Mouse (Mus musculus) forebrain, embryonic 10.5 days (tissue): Measurements from ENCODE around the gene Hspa12a. TPM values are rescaled to one million over a fixed set of nuclear protein-coding genes. Genes with fewer than 3 reads are reported as not detected.

Experiments
- DNase-seq: peaks from one replicate; pipeline ENCODE4 v3.0.0-alpha.2; 2017; ENCODE audit warnings: low spot score; ENCODE audit errors: extremely low spot score
- H3K27ac ChIP-seq: fragments of 300-500 bp; sonication (generic); 2 replicates; pipeline ENCODE4 v1.5.1; 2016; ENCODE audit warnings: mild to moderate bottlenecking
- H3K27me3 ChIP-seq: fragments of 300-500 bp; sonication (generic); 2 replicates; pipeline ENCODE4 v1.6.1; 2016; ENCODE audit warnings: mild to moderate bottlenecking; ENCODE audit not compliant: poor library complexity, severe bottlenecking
- H3K36me3 ChIP-seq: fragments of 300-500 bp; sonication (generic); replicated peaks from 2 replicates; pipeline ENCODE4 v1.6.1; 2016; ENCODE audit warnings: mild to moderate bottlenecking, moderate library complexity
- H3K4me1 ChIP-seq: fragments of 300-500 bp; sonication (generic); 2 replicates; pipeline ENCODE4 v1.6.1; 2016
- H3K4me3 ChIP-seq: fragments of 300-500 bp; sonication (generic); 2 replicates; pipeline ENCODE4 v1.5.1; 2016; ENCODE audit warnings: mild to moderate bottlenecking, moderate library complexity
- H3K9me3 ChIP-seq: fragments of 300-500 bp; sonication (generic); 2 replicates; pipeline ENCODE4 v1.6.1; 2016; ENCODE audit warnings: mild to moderate bottlenecking, moderate library complexity
- WGBS: fragments of 180-500 bp; shearing (Covaris S2); methylation state at CpG from one replicate; pipeline ENCODE4 v1.1.7; 2016; 5-methylcytosine and 5-hydroxymethylcytosine counted together
- polyA plus RNA-seq: library from polyadenylated mRNA; unstranded; fragments of >200 nt; fragmentation: Nextera tagmentation; extraction: Ambion mirVana; gene quantifications from 2 replicates; pipeline ENCODE4 v1.2.1, GENCODE M21; 2016

The Hspa12a gene
- polyA plus RNA-seq, 1 experiment from 2014 or later: 5.7 TPM

DNA sequence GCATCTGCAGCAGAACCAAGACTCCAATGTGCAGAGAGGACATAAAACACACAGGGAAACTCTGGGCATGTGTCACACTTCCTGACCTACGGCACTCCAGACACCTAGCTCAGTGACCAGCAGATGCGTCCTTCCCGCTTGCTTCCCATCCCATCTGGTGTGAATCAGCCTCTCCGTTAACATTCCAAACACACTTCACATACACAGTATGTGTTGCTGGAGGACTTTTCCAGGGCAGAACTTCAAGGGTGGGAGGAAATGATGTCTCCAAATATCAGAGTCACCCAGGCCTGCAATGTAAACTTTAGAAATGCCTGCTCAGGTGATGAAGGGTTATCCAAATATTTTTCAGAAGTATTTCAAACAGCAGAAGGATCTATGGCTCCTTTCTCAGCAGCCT, 76.8 kb downstream of the Hspa12a start:
- Histone ChIP-seq H3K9me3 (no peaks in the 10 kb centered on the region), H3K27me3 (peaks cover 35% of the 10 kb centered on the region), H3K27ac (no peak overlapping the region), H3K4me3 (no peak overlapping the region), H3K36me3 (no peaks in the 10 kb centered on the region), H3K4me1 (peaks cover 7% of the 10 kb centered on the region)
- DNase-seq: no peak
- WGBS: 78% methylated on average over 4 of the region's 4 CpGs

DNA sequence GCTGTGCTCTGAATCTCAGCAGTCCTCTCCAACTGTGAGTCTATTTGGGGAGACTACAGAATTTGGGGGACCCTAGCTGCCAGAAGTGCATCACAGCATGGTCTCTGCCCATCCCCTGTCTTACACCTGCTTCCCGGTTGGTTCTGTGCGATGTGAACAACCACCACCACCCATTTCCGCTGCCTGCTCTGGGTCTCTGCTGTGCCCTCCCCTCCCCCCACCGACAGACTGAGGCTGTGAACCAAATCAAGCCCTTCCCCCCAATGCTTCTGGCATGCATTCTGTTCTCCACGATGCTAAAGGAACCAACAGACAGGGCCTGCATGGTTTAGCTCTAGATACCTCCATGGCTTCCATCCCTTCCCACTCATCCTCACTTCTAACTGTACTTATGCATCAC, 78.2 kb downstream of the Hspa12a start:
- 39% methylated on average over 5 of the region's 5 CpGs for WGBS
- Histone ChIP-seq H3K4me3 (no peak overlapping the region), H3K27ac (no peak overlapping the region), H3K27me3 (peaks cover 47% of the 10 kb centered on the region), H3K36me3 (no peaks in the 10 kb centered on the region), H3K4me1 (peaks cover 21% of the 10 kb centered on the region), H3K9me3 (no peaks in the 10 kb centered on the region)
- no peak for DNase-seq

DNA sequence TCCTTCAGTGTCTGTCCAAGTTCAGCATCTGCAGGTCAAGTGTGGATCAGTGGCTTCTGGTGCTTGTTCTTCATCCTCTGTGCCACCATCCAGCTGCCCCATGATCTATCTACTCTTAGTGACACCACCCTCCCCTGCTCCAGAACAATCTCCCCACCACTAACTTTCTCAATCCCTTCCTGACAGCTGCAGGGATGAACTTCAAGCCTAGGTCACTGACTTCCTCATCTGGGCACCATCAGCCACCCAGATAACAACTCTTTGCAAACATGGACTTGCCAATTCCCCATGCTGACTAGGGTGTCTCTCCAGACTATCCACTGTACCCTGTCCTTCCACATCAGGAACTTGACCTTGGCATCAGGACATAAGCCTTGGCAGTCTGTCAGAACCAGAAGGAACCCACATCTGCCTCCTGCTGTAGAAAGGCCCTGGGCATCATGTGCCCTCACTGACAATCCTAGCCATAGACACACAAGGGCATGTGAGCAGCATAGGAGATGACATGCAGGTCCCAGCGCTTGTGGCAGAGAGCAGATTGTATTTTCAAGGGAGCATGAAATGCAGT, 79.4 kb downstream of the Hspa12a start:
- WGBS: 85% methylated on average over 1 of the region's 1 CpGs
- no peaks in the 10 kb centered on the region for H3K9me3 ChIP-seq

DNA sequence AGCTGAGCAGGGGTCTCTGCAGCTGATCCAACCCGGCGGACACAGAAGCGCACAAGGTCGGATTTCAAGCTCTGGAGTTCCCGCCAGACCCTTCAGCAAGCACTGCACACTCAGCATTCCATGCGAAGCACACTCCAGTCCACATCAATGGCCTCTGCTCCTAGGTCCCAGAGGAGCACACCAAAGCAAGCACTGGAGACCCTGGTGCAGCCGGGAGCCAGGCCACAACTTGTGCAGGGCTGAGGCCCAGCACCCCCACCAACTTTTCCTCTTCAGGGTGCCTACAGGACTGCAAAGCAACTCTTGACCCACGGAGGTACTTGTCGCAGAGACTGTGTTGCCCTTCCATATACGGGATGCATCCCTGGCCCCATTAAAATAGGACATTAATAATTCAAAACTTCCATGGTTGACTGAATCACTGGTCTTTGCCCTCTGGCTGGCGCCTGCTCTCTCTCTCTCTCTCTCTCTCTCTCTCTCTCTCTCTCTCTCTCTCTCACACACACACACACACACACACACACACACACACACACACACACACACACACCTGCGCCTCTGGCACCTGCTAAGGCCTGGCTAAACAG, 82.2 kb downstream of the Hspa12a start:
- Histone ChIP-seq H3K27ac (peak overlapping the region; percentile 69; the same call in 1 of the 2 replicates), H3K9me3 (no peaks in the 10 kb centered on the region), H3K27me3 (peaks cover 66% of the 10 kb centered on the region), H3K36me3 (no peaks in the 10 kb centered on the region), H3K4me1 (peaks cover 34% of the 10 kb centered on the region), H3K4me3 (peak overlapping the region; percentile 66)
- no peak for DNase-seq
- WGBS: 23% methylated on average over 12 of the region's 12 CpGs

More for the DNA sequence above, 79.4 kb downstream of the Hspa12a start:
- no peak overlapping the region for H3K4me3 ChIP-seq
- H3K4me1 ChIP-seq: peaks cover 32% of the 10 kb centered on the region
- H3K27ac ChIP-seq: no peak overlapping the region
- no peaks in the 10 kb centered on the region for H3K36me3 ChIP-seq
- DNase-seq: no peak
- H3K27me3 ChIP-seq: peaks cover 59% of the 10 kb centered on the region

DNA sequence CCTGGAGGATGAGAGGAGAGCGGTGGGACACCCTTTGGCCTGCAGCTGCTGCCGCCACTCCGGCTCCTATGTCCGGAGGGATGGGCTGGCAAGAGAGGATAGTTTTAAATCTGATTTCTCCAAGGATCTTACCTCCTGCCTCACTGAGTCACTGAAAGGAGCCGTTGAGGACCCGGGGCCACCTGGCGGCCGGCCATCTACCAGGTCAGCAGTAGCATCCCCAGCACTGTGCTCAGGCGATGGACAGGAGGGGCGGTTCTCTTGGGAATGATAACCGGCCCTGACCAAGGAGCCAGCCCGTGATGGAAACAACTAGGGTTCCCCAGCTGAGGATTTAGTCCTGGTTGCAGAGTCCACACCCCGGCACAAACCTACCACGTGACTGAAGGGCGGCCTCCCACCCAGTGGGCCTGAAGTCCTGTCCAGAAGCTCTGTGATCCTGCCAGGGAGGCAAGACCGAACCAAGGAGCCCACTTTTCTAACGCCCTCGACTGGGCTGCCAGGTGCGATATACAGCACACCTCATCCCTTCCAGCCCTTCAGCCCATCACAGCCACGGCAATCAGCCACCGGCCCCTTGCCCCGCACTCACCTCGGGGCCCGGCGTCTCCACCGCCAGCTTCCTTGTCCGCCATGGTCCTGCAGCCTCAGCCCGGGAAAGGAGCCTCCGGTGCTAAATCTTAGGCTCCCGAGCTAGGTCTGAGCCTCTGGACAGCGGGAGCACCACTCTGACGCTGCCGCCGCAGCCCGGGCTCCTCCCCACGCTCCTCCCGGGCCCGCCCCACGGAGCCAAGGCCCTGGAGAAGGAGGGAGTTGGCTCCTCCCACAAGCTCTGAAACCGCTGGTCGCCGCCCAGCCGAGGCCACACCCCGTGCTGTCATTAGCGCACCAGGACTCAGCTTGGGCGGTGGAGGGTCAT, 82.9 kb downstream of the Hspa12a start:
- under 1% methylated on average over 46 of the region's 46 CpGs for WGBS
- H3K27ac ChIP-seq: peak overlapping the region; percentile 81
- no peaks in the 10 kb centered on the region for H3K9me3 ChIP-seq
- peaks cover 64% of the 10 kb centered on the region for H3K27me3 ChIP-seq
- no peaks in the 10 kb centered on the region for H3K36me3 ChIP-seq
- H3K4me3 ChIP-seq: peak overlapping the region; percentile 66
- H3K4me1 ChIP-seq: peaks cover 36% of the 10 kb centered on the region
- peak; percentile 83 for DNase-seq

DNA sequence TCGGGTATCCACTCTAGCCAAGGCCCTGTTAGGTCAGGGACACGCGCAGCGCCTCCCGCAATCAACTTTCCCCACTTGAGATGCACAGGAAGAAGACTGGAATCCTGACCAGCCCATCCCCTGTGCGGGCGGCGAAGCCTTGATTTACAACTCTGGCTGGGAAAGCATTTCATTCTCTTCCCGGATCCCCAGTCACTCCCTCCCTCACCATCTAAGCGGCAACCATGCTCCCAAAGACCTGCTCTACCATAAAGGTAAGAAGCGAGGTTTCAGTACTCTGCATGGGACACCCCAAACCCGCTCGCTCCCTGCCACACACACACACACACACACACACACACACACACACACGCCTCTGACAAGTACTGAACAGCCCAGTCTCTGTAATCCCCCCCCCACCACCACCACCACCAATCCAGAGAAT, 83.6 kb downstream of the Hspa12a start:
- H3K27me3 ChIP-seq: peaks cover 58% of the 10 kb centered on the region
- peak overlapping the region; percentile 66 for H3K4me3 ChIP-seq
- whole genome bisulfite sequencing: 3% methylated on average over 14 of the region's 14 CpGs
- H3K36me3 ChIP-seq: no peaks in the 10 kb centered on the region
- peaks cover 33% of the 10 kb centered on the region for H3K4me1 ChIP-seq
- no peaks in the 10 kb centered on the region for H3K9me3 ChIP-seq
- peak overlapping the region; percentile 81; the same call in 1 of the 2 replicates for H3K27ac ChIP-seq
- DNase-seq: peak; percentile 21

DNA sequence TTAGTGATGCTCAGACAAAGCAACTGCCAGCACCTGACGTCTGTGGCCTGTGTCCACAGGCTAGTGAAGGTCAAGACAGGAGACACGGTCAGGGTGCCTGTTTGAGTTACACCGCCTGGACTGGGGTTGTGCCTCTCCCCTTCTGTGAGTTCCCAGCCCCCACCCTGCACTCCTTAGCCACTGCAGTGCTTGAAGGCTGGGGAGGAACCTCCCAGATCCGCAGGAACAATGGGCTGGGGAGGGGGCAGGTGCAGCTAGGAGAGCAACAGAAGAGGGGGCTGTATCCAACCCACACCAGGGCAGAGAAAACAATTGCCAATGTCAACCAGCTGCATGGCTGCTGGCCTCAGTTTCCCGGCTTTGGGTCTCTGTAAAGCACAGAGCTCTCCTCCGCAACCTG, 84.1 kb downstream of the Hspa12a start:
- Histone ChIP-seq H3K4me3 (peak overlapping the region; percentile 66), H3K27me3 (peaks cover 58% of the 10 kb centered on the region), H3K9me3 (no peaks in the 10 kb centered on the region), H3K36me3 (no peaks in the 10 kb centered on the region), H3K27ac (peak overlapping the region; percentile 44; the same call in 1 of the 2 replicates), H3K4me1 (peaks cover 36% of the 10 kb centered on the region)
- no peak for DNase-seq
- 5% methylated on average over 6 of the region's 6 CpGs for WGBS

DNA sequence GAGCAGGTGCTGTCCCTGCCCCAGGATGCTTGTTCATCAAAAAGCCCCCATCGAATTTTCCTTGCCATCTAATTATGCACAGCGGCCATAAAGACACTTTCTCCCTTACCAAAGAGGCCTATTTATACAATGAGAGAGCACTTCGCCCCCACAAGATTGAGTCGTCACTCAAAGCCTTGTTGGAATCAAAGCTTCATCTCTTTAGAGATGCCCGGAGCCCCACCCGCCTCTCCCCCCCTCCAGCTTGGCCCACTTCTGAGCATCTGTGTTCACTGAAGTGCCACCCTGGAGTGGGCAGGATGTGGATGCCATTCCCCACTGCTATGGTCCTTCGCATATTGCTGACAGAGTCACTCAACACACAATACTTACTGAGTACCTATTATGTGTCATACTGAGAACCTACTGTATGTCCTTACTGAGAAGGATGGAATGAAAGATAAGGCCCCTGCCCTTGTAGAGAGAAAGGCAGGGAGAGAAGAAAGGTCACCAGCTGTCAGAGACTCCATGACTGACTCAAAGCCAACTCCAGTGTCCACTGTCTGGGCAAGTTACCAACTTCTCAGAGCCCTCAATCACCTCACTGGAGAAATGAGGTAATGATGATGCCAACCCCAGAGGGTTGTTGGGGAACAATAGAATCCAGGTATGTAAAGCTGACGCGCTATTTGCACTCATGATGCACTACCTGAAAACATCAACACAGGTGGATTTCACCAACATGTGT, 87.2 kb downstream of the Hspa12a start:
- WGBS: 87% methylated on average over 9 of the region's 9 CpGs
- H3K36me3 ChIP-seq: no peaks in the 10 kb centered on the region
- H3K27me3 ChIP-seq: peaks cover 28% of the 10 kb centered on the region
- no peak overlapping the region for H3K27ac ChIP-seq
- DNase-seq: no peak
- peaks cover 33% of the 10 kb centered on the region for H3K4me1 ChIP-seq
- H3K9me3 ChIP-seq: no peaks in the 10 kb centered on the region
- H3K4me3 ChIP-seq: no peak overlapping the region

DNA sequence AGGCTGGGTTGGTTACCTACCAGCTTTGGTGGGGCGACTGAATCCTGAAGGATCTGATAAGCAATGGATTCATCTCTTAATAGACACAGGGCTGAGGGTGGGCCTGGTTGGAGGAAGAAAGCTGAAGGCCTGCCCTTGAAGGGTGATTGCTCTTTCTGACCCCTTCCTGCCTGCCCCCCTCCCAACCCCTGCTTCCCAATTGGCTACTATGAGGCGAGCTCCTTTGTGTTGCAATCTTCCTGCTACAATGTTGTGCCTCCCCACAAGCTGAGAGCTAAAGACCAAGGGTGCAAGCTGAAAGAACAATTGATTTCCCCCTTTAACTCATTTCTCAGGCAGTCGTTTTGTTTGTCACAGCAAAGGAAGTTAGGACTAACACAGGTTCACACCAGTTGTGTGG, 88.6 kb downstream of the Hspa12a start:
- H3K27ac ChIP-seq: no peak overlapping the region
- no peaks in the 10 kb centered on the region for H3K9me3 ChIP-seq
- peaks cover 19% of the 10 kb centered on the region for H3K4me1 ChIP-seq
- H3K36me3 ChIP-seq: no peaks in the 10 kb centered on the region
- H3K4me3 ChIP-seq: no peak overlapping the region
- peaks cover 16% of the 10 kb centered on the region for H3K27me3 ChIP-seq
- 63% methylated on average over 3 of the region's 3 CpGs for WGBS
- no peak for DNase-seq

DNA sequence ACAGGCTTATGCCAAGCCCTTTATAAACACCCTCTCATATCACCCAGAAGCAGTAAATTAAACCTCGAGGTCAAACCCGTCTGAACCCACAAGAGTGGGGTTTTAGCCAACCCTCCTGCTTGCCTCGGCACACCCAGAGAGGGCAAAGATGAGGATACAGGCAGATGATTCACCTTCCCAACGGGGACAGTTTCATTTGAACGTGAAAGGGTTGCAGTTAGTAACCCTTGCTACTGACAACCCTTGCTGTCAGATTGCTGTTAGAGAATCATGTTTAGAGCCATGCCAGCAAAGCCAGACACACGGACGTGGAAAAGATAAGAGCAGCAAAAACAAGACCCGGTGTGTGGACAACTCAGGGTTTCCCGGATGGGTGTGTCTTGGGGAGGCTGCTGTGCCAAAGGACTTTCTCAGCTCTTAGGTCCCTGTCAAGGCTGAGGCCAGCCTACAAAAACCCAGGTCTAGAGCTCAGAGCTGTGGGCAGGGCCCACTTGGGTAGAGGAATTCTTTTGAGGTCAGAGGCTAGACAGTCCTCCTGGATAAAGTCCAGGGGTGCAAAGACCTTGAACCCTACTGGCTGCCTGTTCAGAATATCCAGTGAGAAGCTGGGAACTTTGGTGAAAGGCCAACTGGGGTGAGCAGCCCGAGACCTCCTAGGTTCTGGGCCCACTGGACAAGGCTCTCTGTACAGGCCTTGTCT, 90.3 kb downstream of the Hspa12a start:
- no peaks in the 10 kb centered on the region for H3K27me3 ChIP-seq
- no peak overlapping the region for H3K4me3 ChIP-seq
- no peak overlapping the region for H3K27ac ChIP-seq
- DNase-seq: no peak
- peaks cover 10% of the 10 kb centered on the region; the same call in 1 of the 2 replicates for H3K4me1 ChIP-seq
- H3K36me3 ChIP-seq: no peaks in the 10 kb centered on the region
- 87% methylated on average over 10 of the region's 10 CpGs for whole genome bisulfite sequencing
- H3K9me3 ChIP-seq: no peaks in the 10 kb centered on the region

DNA sequence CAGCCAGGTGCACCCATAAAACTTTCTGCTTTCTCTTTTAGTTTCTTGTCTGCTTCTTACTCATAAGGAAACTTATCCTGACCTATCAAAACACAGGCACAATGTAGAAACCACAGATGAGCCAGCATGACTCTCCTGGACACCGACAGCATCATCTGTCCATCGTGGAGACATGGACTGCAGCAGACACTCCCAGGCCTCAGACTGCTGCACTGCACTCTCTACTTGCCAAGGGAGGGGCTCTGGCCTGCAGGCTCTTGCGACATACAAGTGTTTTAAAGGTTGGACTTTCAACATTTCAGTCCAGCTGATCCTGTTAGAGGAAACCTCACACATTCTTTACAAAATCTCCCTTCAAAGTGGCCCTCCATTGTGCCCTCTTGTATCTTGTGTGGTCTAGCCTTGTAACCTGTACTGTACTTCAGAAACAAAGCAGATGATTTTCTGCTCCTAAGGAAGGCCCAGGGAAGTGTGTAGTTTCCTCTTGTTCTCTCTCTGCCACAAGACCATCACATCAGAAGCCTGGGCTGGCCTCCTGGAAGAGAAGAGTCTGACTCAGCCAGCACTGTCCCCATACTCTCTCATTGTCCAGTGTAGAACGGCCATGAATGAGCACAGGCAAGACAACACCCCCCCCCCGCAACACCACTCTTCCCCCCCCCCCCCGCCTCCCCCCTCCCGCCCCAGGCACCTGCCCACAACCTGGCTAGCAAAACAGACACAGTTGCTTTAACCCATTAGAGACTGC, 92.6 kb downstream of the Hspa12a start:
- WGBS: 89% methylated on average over 6 of the region's 7 CpGs

More for the DNA sequence above, 92.6 kb downstream of the Hspa12a start:
- Histone ChIP-seq H3K36me3 (0 out of 2 replicates have a peak, but pooled peaks cover 3% of the 10 kb centered on the region), H3K4me1 (peaks cover 6% of the 10 kb centered on the region; the same call in 1 of the 2 replicates), H3K9me3 (peaks cover 3% of the 10 kb centered on the region; the same call in 1 of the 2 replicates), H3K4me3 (no peak overlapping the region), H3K27ac (no peak overlapping the region), H3K27me3 (no peaks in the 10 kb centered on the region)
- DNase-seq: no peak
